Mouse (Mus musculus): ENCODE measurements at regions not wholly inside any gene's neighbourhood (a gene's known extent, or its start where the extent isn't known, plus 50 kb on each side); places are given as distances from the start of the nearest gene placed in this dataset.

GRCm38 (mm10) chr3:35027898-35028297 is 377.7 kb downstream of the Sox2 start:
- Histone ChIP-seq H3K4me2 (no peak overlapping the region), H3K4me3 (ENCODE audit: low read depth, low read length) (no peak overlapping the region), H3K4me1 (ENCODE audit: control insufficient read depth, insufficient read depth, low read length) (peaks cover 3% of the 10 kb centered on the region; the same call in 1 of the 2 replicates), H3K27ac (ENCODE audit: low read depth, low read length) (no peak overlapping the region), H3K9ac (ENCODE audit: low read length) (no peak overlapping the region), H3K9me3 (ENCODE audit: control insufficient read depth, low read length) (no peaks in the 10 kb centered on the region), H3K36me3 (ENCODE audit: control insufficient read depth, insufficient read depth, low read length) (no peaks in the 10 kb centered on the region), H3K27me3 (ENCODE audit: control insufficient read depth, insufficient read depth, low read length) (no peaks in the 10 kb centered on the region)
- no peak for ATAC-seq (ENCODE audit: low FRiP score)
- 21% methylated on average over 5 of the region's 5 CpGs for WGBS
- no peak for DNase-seq (ENCODE audit: low spot score, missing footprints)

GRCm38 (mm10) chr3:35029924-35030323 is 379.7 kb downstream of the Sox2 start:
- Histone ChIP-seq H3K27me3 (ENCODE audit: control insufficient read depth, insufficient read depth, low read length) (no peaks in the 10 kb centered on the region), H3K27ac (ENCODE audit: low read depth, low read length) (no peak overlapping the region), H3K4me3 (ENCODE audit: low read depth, low read length) (no peak overlapping the region), H3K36me3 (ENCODE audit: control insufficient read depth, insufficient read depth, low read length) (no peaks in the 10 kb centered on the region), H3K9me3 (ENCODE audit: control insufficient read depth, low read length) (no peaks in the 10 kb centered on the region), H3K4me2 (no peak overlapping the region), H3K4me1 (ENCODE audit: control insufficient read depth, insufficient read depth, low read length) (peaks cover 3% of the 10 kb centered on the region; the same call in 1 of the 2 replicates), H3K9ac (ENCODE audit: low read length) (no peak overlapping the region)
- ATAC-seq (ENCODE audit: low FRiP score) (no peak), DNase-seq (ENCODE audit: low spot score, missing footprints) (no peak)
- 88% methylated on average over 8 of the region's 8 CpGs for WGBS

GRCm38 (mm10) chr3:35033587-35033986 is 383.4 kb downstream of the Sox2 start:
- Histone ChIP-seq H3K4me3 (ENCODE audit: low read depth, low read length) (no peak overlapping the region), H3K9me3 (ENCODE audit: control insufficient read depth, low read length) (no peaks in the 10 kb centered on the region), H3K27me3 (ENCODE audit: control insufficient read depth, insufficient read depth, low read length) (no peaks in the 10 kb centered on the region), H3K4me1 (ENCODE audit: control insufficient read depth, insufficient read depth, low read length) (no peaks in the 10 kb centered on the region), H3K36me3 (ENCODE audit: control insufficient read depth, insufficient read depth, low read length) (no peaks in the 10 kb centered on the region), H3K27ac (ENCODE audit: low read depth, low read length) (no peak overlapping the region), H3K9ac (ENCODE audit: low read length) (no peak overlapping the region), H3K4me2 (no peak overlapping the region)
- no peak for DNase-seq (ENCODE audit: low spot score, missing footprints)
- 79% methylated on average over 8 of the region's 8 CpGs for whole genome bisulfite sequencing
- no peak for ATAC-seq (ENCODE audit: low FRiP score)

GRCm38 (mm10) chr3:35035234-35035633 is 385.0 kb downstream of the Sox2 start:
- H3K27me3 ChIP-seq (ENCODE audit: control insufficient read depth, insufficient read depth, low read length), result no peaks in the 10 kb centered on the region
- H3K9ac ChIP-seq (ENCODE audit: low read length), result no peak overlapping the region
- H3K4me2 ChIP-seq, result no peak overlapping the region
- H3K9me3 ChIP-seq (ENCODE audit: control insufficient read depth, low read length), result no peaks in the 10 kb centered on the region
- H3K4me1 ChIP-seq (ENCODE audit: control insufficient read depth, insufficient read depth, low read length), result no peaks in the 10 kb centered on the region
- H3K4me3 ChIP-seq (ENCODE audit: low read depth, low read length), result no peak overlapping the region
- H3K36me3 ChIP-seq (ENCODE audit: control insufficient read depth, insufficient read depth, low read length), result no peaks in the 10 kb centered on the region
- 82% methylated on average over 7 of the region's 7 CpGs for WGBS
- H3K27ac ChIP-seq (ENCODE audit: low read depth, low read length), result no peak overlapping the region
- ATAC-seq (ENCODE audit: low FRiP score) (no peak), DNase-seq (ENCODE audit: low spot score, missing footprints) (no peak)

- Histone ChIP-seq H3K4me3 (ENCODE audit: low read depth, low read length) (no peak overlapping the region), H3K9me3 (ENCODE audit: control insufficient read depth, low read length) (no peaks in the 10 kb centered on the region), H3K36me3 (ENCODE audit: control insufficient read depth, insufficient read depth, low read length) (no peaks in the 10 kb centered on the region), H3K27ac (ENCODE audit: low read depth, low read length) (no peak overlapping the region), H3K9ac (ENCODE audit: low read length) (no peak overlapping the region), H3K4me2 (no peak overlapping the region), H3K4me1 (ENCODE audit: control insufficient read depth, insufficient read depth, low read length) (no peaks in the 10 kb centered on the region), H3K27me3 (ENCODE audit: control insufficient read depth, insufficient read depth, low read length) (no peaks in the 10 kb centered on the region)
- WGBS, result 75% methylated on average over 2 of the region's 2 CpGs
- no peak for DNase-seq (ENCODE audit: low spot score, missing footprints)
- ATAC-seq (ENCODE audit: low FRiP score), result no peak
Measured at GRCm38 (mm10) chr3:35043705-35044104, 393.5 kb downstream of the Sox2 start.

- H3K27me3 ChIP-seq (ENCODE audit: control insufficient read depth, insufficient read depth, low read length), result no peaks in the 10 kb centered on the region
- no peaks in the 10 kb centered on the region for H3K9me3 ChIP-seq (ENCODE audit: control insufficient read depth, low read length)
- no peak overlapping the region for H3K4me2 ChIP-seq
- H3K9ac ChIP-seq (ENCODE audit: low read length), result no peak overlapping the region
- H3K36me3 ChIP-seq (ENCODE audit: control insufficient read depth, insufficient read depth, low read length), result no peaks in the 10 kb centered on the region
- peak; percentile 91 for DNase-seq (ENCODE audit: low spot score, missing footprints)
- no peak overlapping the region for H3K4me3 ChIP-seq (ENCODE audit: low read depth, low read length)
- peaks cover 16% of the 10 kb centered on the region for H3K4me1 ChIP-seq (ENCODE audit: control insufficient read depth, insufficient read depth, low read length)
- no peak for ATAC-seq (ENCODE audit: low FRiP score)
- 16% methylated on average over 4 of the region's 4 CpGs for WGBS
- no peak overlapping the region for H3K27ac ChIP-seq (ENCODE audit: low read depth, low read length)
Measured at GRCm38 (mm10) chr3:35059438-35059837, 409.2 kb downstream of the Sox2 start.

GRCm38 (mm10) chr3:35060042-35060441 is 409.8 kb downstream of the Sox2 start:
- no peaks in the 10 kb centered on the region for H3K36me3 ChIP-seq (ENCODE audit: control insufficient read depth, insufficient read depth, low read length)
- H3K4me1 ChIP-seq (ENCODE audit: control insufficient read depth, insufficient read depth, low read length), result peaks cover 16% of the 10 kb centered on the region
- H3K9ac ChIP-seq (ENCODE audit: low read length), result 0 out of 2 replicates have a peak overlapping the region, but pooled peaks have one; percentile 22
- WGBS, result 18% methylated on average over 10 of the region's 10 CpGs
- H3K4me2 ChIP-seq, result peak overlapping the region; percentile 15; the same call in 1 of the 2 replicates
- H3K9me3 ChIP-seq (ENCODE audit: control insufficient read depth, low read length), result no peaks in the 10 kb centered on the region
- H3K27me3 ChIP-seq (ENCODE audit: control insufficient read depth, insufficient read depth, low read length), result no peaks in the 10 kb centered on the region
- DNase-seq (ENCODE audit: low spot score, missing footprints) (peak; percentile 92), ATAC-seq (ENCODE audit: low FRiP score) (no peak)
- H3K4me3 ChIP-seq (ENCODE audit: low read depth, low read length), result no peak overlapping the region
- H3K27ac ChIP-seq (ENCODE audit: low read depth, low read length), result peak overlapping the region; percentile 57

GRCm38 (mm10) chr3:35066824-35067223 is 416.6 kb downstream of the Sox2 start:
- 44% methylated on average over 9 of the region's 9 CpGs for WGBS
- Histone ChIP-seq H3K27me3 (ENCODE audit: control insufficient read depth, insufficient read depth, low read length) (no peaks in the 10 kb centered on the region), H3K36me3 (ENCODE audit: control insufficient read depth, insufficient read depth, low read length) (no peaks in the 10 kb centered on the region), H3K27ac (ENCODE audit: low read depth, low read length) (no peak overlapping the region), H3K4me3 (ENCODE audit: low read depth, low read length) (no peak overlapping the region), H3K9ac (ENCODE audit: low read length) (no peak overlapping the region), H3K4me1 (ENCODE audit: control insufficient read depth, insufficient read depth, low read length) (no peaks in the 10 kb centered on the region), H3K9me3 (ENCODE audit: control insufficient read depth, low read length) (no peaks in the 10 kb centered on the region; the same call in 1 of the 2 replicates), H3K4me2 (no peak overlapping the region)
- ATAC-seq (ENCODE audit: low FRiP score), result 0 out of 2 replicates have a peak, but pooled peaks have one; percentile 35
- no peak for DNase-seq (ENCODE audit: low spot score, missing footprints)

- Histone ChIP-seq H3K9ac (ENCODE audit: low read length) (no peak overlapping the region), H3K4me3 (ENCODE audit: low read depth, low read length) (no peak overlapping the region), H3K4me1 (ENCODE audit: control insufficient read depth, insufficient read depth, low read length) (no peaks in the 10 kb centered on the region), H3K9me3 (ENCODE audit: control insufficient read depth, low read length) (no peaks in the 10 kb centered on the region; the same call in 1 of the 2 replicates), H3K4me2 (no peak overlapping the region), H3K27ac (ENCODE audit: low read depth, low read length) (no peak overlapping the region), H3K36me3 (ENCODE audit: control insufficient read depth, insufficient read depth, low read length) (no peaks in the 10 kb centered on the region), H3K27me3 (ENCODE audit: control insufficient read depth, insufficient read depth, low read length) (no peaks in the 10 kb centered on the region)
- WGBS, result 95% methylated on average over 8 of the region's 8 CpGs
- ATAC-seq (ENCODE audit: low FRiP score), result no peak
- no peak for DNase-seq (ENCODE audit: low spot score, missing footprints)
Measured at GRCm38 (mm10) chr3:35068586-35068985, 418.4 kb downstream of the Sox2 start.

All from midbrain, embryonic 11.5 days (tissue).